In the genomic region with DNA sequence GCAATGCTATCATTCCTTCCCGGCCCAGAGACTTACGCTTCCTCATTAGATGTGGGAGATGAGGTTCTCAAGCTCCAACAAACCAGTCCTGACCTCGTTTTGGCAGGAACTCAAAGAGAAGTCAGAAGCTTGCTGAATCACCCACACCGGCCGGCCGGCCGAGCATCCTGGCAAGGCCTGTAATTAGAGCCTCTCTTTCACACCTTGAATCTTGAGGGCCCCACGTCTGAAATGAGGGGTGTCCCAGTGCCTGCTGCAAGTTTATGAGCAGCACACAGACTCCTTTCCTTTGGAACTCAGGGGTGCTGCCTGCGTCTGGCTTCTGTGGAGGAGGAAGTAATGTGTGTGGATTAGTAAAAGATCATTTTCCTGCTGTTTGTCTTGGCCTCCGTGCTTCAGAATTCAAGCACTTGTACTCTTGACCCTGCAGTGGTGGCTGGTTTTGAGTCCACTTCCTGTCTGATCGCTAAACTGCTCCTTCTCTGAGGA, we compare ENCODE assay signal across 12 mouse cellular contexts. TPM values are rescaled to one million over a fixed set of nuclear protein-coding genes. Genes with fewer than 3 reads are reported as not detected.
A peak's percentile ranks its signal among the peaks of the same experiment; 100 is the strongest.
DNase-seq lines count a peak whose midpoint lies in the region; ATAC-seq lines count a peak whose summit lies in the region.
"Had no signal": no experiment of that assay in that cellular context is flagged by ENCODE, and none has a peak within 500 bp of the region (broad histone marks: within the 10 kb centered on the region; RNA-seq: fewer than 3 reads in every experiment).

No protein-coding gene starts in this region.

- peak; percentile 75 for DNase-seq in Muller cell, postnatal 12 days (ENCODE audit: inconsistent ontology term)
- peak; percentile 52 for DNase-seq in kidney, postnatal 14 days
- DNase-seq in lung, postnatal 10 days, result peak; percentile 35
- no peak for DNase-seq in thymus, adult 18-20 months
- no peak for DNase-seq in left cerebral cortex, postnatal 36 days (ENCODE audit: low spot score in 2 of 2)
- no peak for DNase-seq in cerebellum, postnatal 25 days
- DNase-seq in adrenal gland, postnatal 10 days, result no peak
- DNase-seq: adrenal gland, postnatal 14 days; heart, adult 2 months; liver, postnatal 0 days; thymus, postnatal 25 days had no signal

- peak; percentile 30; the same call in 1 of the 2 replicates for ATAC-seq in granulocyte monocyte progenitor cell, adult 5-6 weeks (replicated peaks; ENCODE audit: poor library complexity, severe bottlenecking)
- ATAC-seq: liver, postnatal 0 days had no signal

- intact Hi-C loops in left cerebral cortex, postnatal 36 days (cut with DNase I), result no loop called here

RNA-seq across cellular contexts. Expression of a gene that starts 20.3 kb away (rescaled TPM):
- not detected in 2 replicates for total RNA-seq in granulocyte monocyte progenitor cell, adult 5-6 weeks (2014; fragmentation: Nextera tagmentation)
- total RNA-seq in granulocyte monocyte progenitor cell, adult 5-6 weeks (2017), result not detected in 2 replicates
- 10 to 100 TPM in 1 of 2 experiments, 1 to 10 TPM in 1; 8.8 to 10.8 TPM for total RNA-seq in left cerebral cortex, postnatal 36 days (2021)
- 10 to 100 TPM in 1 of 2 experiments, 1 to 10 TPM in 1; 8.1 to 17.6 TPM for total RNA-seq in adrenal gland, postnatal 10 days (2021)
- total RNA-seq: heart, adult 2 months had no signal

RNA-seq across cellular contexts. Expression of a gene that starts 26.3 kb away (rescaled TPM):
- not detected in 2 replicates for total RNA-seq in granulocyte monocyte progenitor cell, adult 5-6 weeks (2014; fragmentation: Nextera tagmentation)
- total RNA-seq in granulocyte monocyte progenitor cell, adult 5-6 weeks (2017), result not detected in 2 replicates
- under 1 TPM; 0.15 to 0.27 TPM for total RNA-seq in left cerebral cortex, postnatal 36 days (2021)
- 1 to 10 TPM in 1 of 2 experiments, under 1 TPM in 1; 0.15 to 1.0 TPM for total RNA-seq in adrenal gland, postnatal 10 days (2021)
- total RNA-seq: adrenal gland, postnatal 14 days had no signal

RNA-seq across cellular contexts. Expression of a gene that starts 31.5 kb away (rescaled TPM):
- total RNA-seq in granulocyte monocyte progenitor cell, adult 5-6 weeks (2014; fragmentation: Nextera tagmentation), result not detected in 2 replicates
- not detected in 2 replicates for total RNA-seq in granulocyte monocyte progenitor cell, adult 5-6 weeks (2017)
- under 1 TPM; 0.77 to 0.96 TPM for total RNA-seq in left cerebral cortex, postnatal 36 days (2021)
- not detected for total RNA-seq in adrenal gland, postnatal 10 days (2021)
- total RNA-seq: adrenal gland, postnatal 14 days; heart, adult 2 months had no signal

RNA-seq across cellular contexts. Expression of a gene that starts 49.2 kb away (rescaled TPM):
- total RNA-seq in granulocyte monocyte progenitor cell, adult 5-6 weeks (2014; fragmentation: Nextera tagmentation), result not detected in 2 replicates
- total RNA-seq in granulocyte monocyte progenitor cell, adult 5-6 weeks (2017), result not detected in 2 replicates
- total RNA-seq in left cerebral cortex, postnatal 36 days (2021), result 100 to 1,000 TPM in 1 of 2 experiments, 10 to 100 TPM in 1; 99.8 to 127 TPM
- total RNA-seq in adrenal gland, postnatal 10 days (2021), result not detected
- total RNA-seq: adrenal gland, postnatal 14 days; heart, adult 2 months had no signal

Comparison
In these comparisons a context has a peak if more than half of its experiments do, and no peak if none do; other contexts are left out.
1. DNase-seq: peak in Muller cell, postnatal 12 days (single experiment), kidney, postnatal 14 days (single experiment) and lung, postnatal 10 days (single experiment); none in thymus, adult 18-20 months (0 of 2), left cerebral cortex, postnatal 36 days (0 of 2), cerebellum, postnatal 25 days (0 of 2) and adrenal gland, postnatal 10 days (single experiment).
2. RNA of a gene that starts 20.3 kb away (total RNA-seq): 8.1 to 17.6 TPM in adrenal gland, postnatal 10 days and 8.8 to 10.8 TPM in left cerebral cortex, postnatal 36 days; not detected in granulocyte monocyte progenitor cell, adult 5-6 weeks; every median in the first group is over 4 times any median in the second.